Mouse (Mus musculus): ENCODE results near the gene A730061H03Rik. TPM values are rescaled to one million over a fixed set of nuclear protein-coding genes. Genes with fewer than 3 reads are reported as not detected.

Gene A730061H03Rik
- polyA plus RNA-seq, 1 experiment from 2014 or later, result 3.2 TPM

Other genes starting within 250 kb of the A730061H03Rik start
- gene Dhrs4, start 81.6 kb downstream of the A730061H03Rik start, polyA plus RNA-seq (2015; fragmentation: Nextera tagmentation; extraction: Ambion mirVana), result 88.8 and 91.2 TPM in 2 replicates
- gene Carmil3, start 69.8 kb downstream of the A730061H03Rik start, polyA plus RNA-seq (2015; fragmentation: Nextera tagmentation; extraction: Ambion mirVana), result 0.28 and 0.46 TPM in 2 replicates
- gene Cpne6, start 50.0 kb downstream of the A730061H03Rik start, polyA plus RNA-seq (2015; fragmentation: Nextera tagmentation; extraction: Ambion mirVana), result not detected in 2 replicates
- gene Nrl, start 35.4 kb downstream of the A730061H03Rik start, polyA plus RNA-seq (2015; fragmentation: Nextera tagmentation; extraction: Ambion mirVana), result not detected in 2 replicates
- gene Pck2, start 20.1 kb downstream of the A730061H03Rik start, polyA plus RNA-seq (2015; fragmentation: Nextera tagmentation; extraction: Ambion mirVana), result 41.2 and 42.5 TPM in 2 replicates
- gene Dcaf11, start 400 bp downstream of the A730061H03Rik start, polyA plus RNA-seq (2015; fragmentation: Nextera tagmentation; extraction: Ambion mirVana), result 62.0 and 64.7 TPM in 2 replicates
- 0.74 and 2.0 TPM in 2 replicates for gene Fitm1, start 15.2 kb upstream of the A730061H03Rik start, polyA plus RNA-seq (2015; fragmentation: Nextera tagmentation; extraction: Ambion mirVana)
- gene Psme1, start 17.7 kb upstream of the A730061H03Rik start, polyA plus RNA-seq (2015; fragmentation: Nextera tagmentation; extraction: Ambion mirVana), result 114 TPM in 2 replicates
- gene Emc9, start 24.9 kb upstream of the A730061H03Rik start, polyA plus RNA-seq (2015; fragmentation: Nextera tagmentation; extraction: Ambion mirVana), result 22.5 and 25.8 TPM in 2 replicates
- gene Psme2, start 30.7 kb upstream of the A730061H03Rik start, polyA plus RNA-seq (2015; fragmentation: Nextera tagmentation; extraction: Ambion mirVana), result 177 and 181 TPM in 2 replicates
- 9.5 and 9.7 TPM in 2 replicates for gene Rnf31, start 31.3 kb upstream of the A730061H03Rik start, polyA plus RNA-seq (2015; fragmentation: Nextera tagmentation; extraction: Ambion mirVana)
- 15.9 and 17.2 TPM in 2 replicates for gene Irf9, start 43.2 kb upstream of the A730061H03Rik start, polyA plus RNA-seq (2015; fragmentation: Nextera tagmentation; extraction: Ambion mirVana)
- gene Rec8, start 57.6 kb upstream of the A730061H03Rik start, polyA plus RNA-seq (2015; fragmentation: Nextera tagmentation; extraction: Ambion mirVana), result 2.9 and 3.1 TPM in 2 replicates
- gene Ipo4, start 75.6 kb upstream of the A730061H03Rik start, polyA plus RNA-seq (2015; fragmentation: Nextera tagmentation; extraction: Ambion mirVana), result 23.4 and 24.6 TPM in 2 replicates
- gene Gm49378, start 77.5 kb upstream of the A730061H03Rik start, polyA plus RNA-seq (2015; fragmentation: Nextera tagmentation; extraction: Ambion mirVana), result 0.71 and 1.0 TPM in 2 replicates
- 46.8 and 49.6 TPM in 2 replicates for gene Tm9sf1, start 83.4 kb upstream of the A730061H03Rik start, polyA plus RNA-seq (2015; fragmentation: Nextera tagmentation; extraction: Ambion mirVana)
- gene Tssk4, start 89.8 kb upstream of the A730061H03Rik start, polyA plus RNA-seq (2015; fragmentation: Nextera tagmentation; extraction: Ambion mirVana), result 0.15 and 0.16 TPM in 2 replicates
- gene Mdp1, start 100.1 kb upstream of the A730061H03Rik start, polyA plus RNA-seq (2015; fragmentation: Nextera tagmentation; extraction: Ambion mirVana), result 14.1 and 16.8 TPM in 2 replicates
- 20.9 and 22.8 TPM in 2 replicates for gene Gmpr2, start 111.5 kb upstream of the A730061H03Rik start, polyA plus RNA-seq (2015; fragmentation: Nextera tagmentation; extraction: Ambion mirVana)
- 212 and 230 TPM in 2 replicates for gene Nedd8, start 111.7 kb upstream of the A730061H03Rik start, polyA plus RNA-seq (2015; fragmentation: Nextera tagmentation; extraction: Ambion mirVana)
- 17.8 and 20.1 TPM in 2 replicates for gene Tinf2, start 121.4 kb upstream of the A730061H03Rik start, polyA plus RNA-seq (2015; fragmentation: Nextera tagmentation; extraction: Ambion mirVana)
- 2.8 and 3.1 TPM in 2 replicates for gene Tgm1, start 153.5 kb upstream of the A730061H03Rik start, polyA plus RNA-seq (2015; fragmentation: Nextera tagmentation; extraction: Ambion mirVana)
- 11.3 and 12.4 TPM in 2 replicates for gene Rabggta, start 161.9 kb upstream of the A730061H03Rik start, polyA plus RNA-seq (2015; fragmentation: Nextera tagmentation; extraction: Ambion mirVana)
- 40.9 and 43.5 TPM in 2 replicates for gene Dhrs1, start 185.3 kb upstream of the A730061H03Rik start, polyA plus RNA-seq (2015; fragmentation: Nextera tagmentation; extraction: Ambion mirVana)
- 18.6 and 18.7 TPM in 2 replicates for gene Nop9, start 185.3 kb upstream of the A730061H03Rik start, polyA plus RNA-seq (2015; fragmentation: Nextera tagmentation; extraction: Ambion mirVana)
- gene Cideb, start 198.1 kb upstream of the A730061H03Rik start, polyA plus RNA-seq (2015; fragmentation: Nextera tagmentation; extraction: Ambion mirVana), result 74.1 and 86.9 TPM in 2 replicates
- 0.38 and 0.40 TPM in 2 replicates for gene Ltb4r2, start 201.0 kb upstream of the A730061H03Rik start, polyA plus RNA-seq (2015; fragmentation: Nextera tagmentation; extraction: Ambion mirVana)
- 14.2 and 16.4 TPM in 2 replicates for gene Ltb4r1, start 205.6 kb upstream of the A730061H03Rik start, polyA plus RNA-seq (2015; fragmentation: Nextera tagmentation; extraction: Ambion mirVana)
- 1.9 and 2.4 TPM in 2 replicates for gene Adcy4, start 223.7 kb upstream of the A730061H03Rik start, polyA plus RNA-seq (2015; fragmentation: Nextera tagmentation; extraction: Ambion mirVana)
- gene Ripk3, start 228.5 kb upstream of the A730061H03Rik start, polyA plus RNA-seq (2015; fragmentation: Nextera tagmentation; extraction: Ambion mirVana), result 15.4 and 16.4 TPM in 2 replicates

Measured in liver, embryonic 16.5 days (tissue).